Mouse (Mus musculus): ENCODE results near the gene Gm26620. TPM values are rescaled to one million over a fixed set of nuclear protein-coding genes. Genes with fewer than 3 reads are reported as not detected.

Gene Gm26620
- polyA plus RNA-seq, 1 experiment from 2014 or later = not detected

- no peak overlapping the region for H3K27ac ChIP-seq (replicated peaks; ENCODE audit: low read depth, low read length)
- DNase-seq (ENCODE audit: low spot score) (no peak), ATAC-seq (ENCODE audit: insufficient number of reproducible peaks, low FRiP score, low TSS enrichment, low read depth) (no peak)
- no peak overlapping the region for H3K9ac ChIP-seq (ENCODE audit: low read length)
- no peaks in the 10 kb centered on the region for H3K4me1 ChIP-seq (ENCODE audit: control insufficient read depth, insufficient read depth, low read length)
- H3K9me3 ChIP-seq (ENCODE audit: control insufficient read depth, low read length) = no peaks in the 10 kb centered on the region
- no peaks in the 10 kb centered on the region for H3K36me3 ChIP-seq (ENCODE audit: control insufficient read depth, insufficient read depth, low read length)
- H3K27me3 ChIP-seq (ENCODE audit: control insufficient read depth, insufficient read depth, low read length) = no peaks in the 10 kb centered on the region
- no peak overlapping the region for H3K4me2 ChIP-seq (ENCODE audit: low read depth, severe bottlenecking)
- H3K4me3 ChIP-seq (ENCODE audit: low read depth, low read length) = no peak overlapping the region
- WGBS = 84% methylated on average over 5 of the region's 5 CpGs
Observed at GRCm38 (mm10) chr1:170896651-170897281, 11.9 kb downstream of the Gm26620 start.

DNA sequence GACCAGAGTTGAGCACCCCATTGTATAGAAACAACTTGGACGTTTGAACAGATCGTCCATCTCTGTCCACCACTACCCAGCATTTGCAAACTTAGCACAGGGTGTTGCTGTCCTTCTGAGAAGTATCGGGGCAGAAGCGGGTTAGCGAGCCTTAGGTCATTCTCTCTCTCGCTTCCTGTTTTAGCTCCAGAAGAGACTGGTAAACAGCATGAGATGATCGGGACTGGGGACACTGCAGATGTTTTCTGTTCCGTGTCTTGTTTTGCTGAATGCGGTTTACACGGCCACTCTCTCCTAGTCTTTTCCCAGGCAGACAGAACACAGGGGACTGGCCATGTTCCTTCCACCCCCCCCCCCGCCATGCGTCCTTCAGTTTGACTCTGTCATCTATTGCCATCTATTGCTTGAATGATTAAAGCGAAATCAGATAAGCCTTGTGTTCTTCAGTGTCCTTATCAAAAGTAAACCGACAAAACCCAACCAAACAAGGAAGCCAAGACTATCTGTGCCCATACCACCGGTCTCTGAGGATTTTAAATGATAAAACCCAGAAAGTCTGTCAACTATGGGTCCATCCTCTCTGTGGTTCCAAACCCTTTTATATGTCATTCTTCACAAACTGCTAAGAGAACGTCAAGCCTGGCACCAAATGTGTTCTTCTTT is 13.7 kb downstream of the Gm26620 start:
- no peak overlapping the region for H3K4me3 ChIP-seq (ENCODE audit: low read depth, low read length)
- no peak overlapping the region for H3K27ac ChIP-seq (replicated peaks; ENCODE audit: low read depth, low read length)
- DNase-seq (ENCODE audit: low spot score) (no peak), ATAC-seq (ENCODE audit: insufficient number of reproducible peaks, low FRiP score, low TSS enrichment, low read depth) (no peak)
- WGBS = 78% methylated on average over 16 of the region's 16 CpGs
- peaks cover 3% of the 10 kb centered on the region; the same call in 1 of the 2 replicates for H3K4me1 ChIP-seq (ENCODE audit: control insufficient read depth, insufficient read depth, low read length)
- H3K27me3 ChIP-seq (ENCODE audit: control insufficient read depth, insufficient read depth, low read length) = no peaks in the 10 kb centered on the region
- H3K9me3 ChIP-seq (ENCODE audit: control insufficient read depth, low read length) = no peaks in the 10 kb centered on the region
- H3K36me3 ChIP-seq (ENCODE audit: control insufficient read depth, insufficient read depth, low read length) = no peaks in the 10 kb centered on the region
- H3K9ac ChIP-seq (ENCODE audit: low read length) = no peak overlapping the region
- H3K4me2 ChIP-seq (ENCODE audit: low read depth, severe bottlenecking) = no peak overlapping the region

GRCm38 (mm10) chr1:170900799-170901467 is 16.1 kb downstream of the Gm26620 start:
- H3K9me3 ChIP-seq (ENCODE audit: control insufficient read depth, low read length) = no peaks in the 10 kb centered on the region
- H3K9ac ChIP-seq (ENCODE audit: low read length) = no peak overlapping the region
- 37% methylated on average over 10 of the region's 10 CpGs for WGBS
- no peaks in the 10 kb centered on the region for H3K36me3 ChIP-seq (ENCODE audit: control insufficient read depth, insufficient read depth, low read length)
- ATAC-seq (ENCODE audit: insufficient number of reproducible peaks, low FRiP score, low TSS enrichment, low read depth) (peak; percentile 41; the same call in 1 of the 2 replicates), DNase-seq (ENCODE audit: low spot score) (peak; percentile 58)
- no peak overlapping the region for H3K4me3 ChIP-seq (ENCODE audit: low read depth, low read length)
- H3K4me2 ChIP-seq (ENCODE audit: low read depth, severe bottlenecking) = no peak overlapping the region
- no peak overlapping the region for H3K27ac ChIP-seq (replicated peaks; ENCODE audit: low read depth, low read length)
- H3K4me1 ChIP-seq (ENCODE audit: control insufficient read depth, insufficient read depth, low read length) = peaks cover 3% of the 10 kb centered on the region; the same call in 1 of the 2 replicates
- no peaks in the 10 kb centered on the region; the same call in 1 of the 2 replicates for H3K27me3 ChIP-seq (ENCODE audit: control insufficient read depth, insufficient read depth, low read length)

DNA sequence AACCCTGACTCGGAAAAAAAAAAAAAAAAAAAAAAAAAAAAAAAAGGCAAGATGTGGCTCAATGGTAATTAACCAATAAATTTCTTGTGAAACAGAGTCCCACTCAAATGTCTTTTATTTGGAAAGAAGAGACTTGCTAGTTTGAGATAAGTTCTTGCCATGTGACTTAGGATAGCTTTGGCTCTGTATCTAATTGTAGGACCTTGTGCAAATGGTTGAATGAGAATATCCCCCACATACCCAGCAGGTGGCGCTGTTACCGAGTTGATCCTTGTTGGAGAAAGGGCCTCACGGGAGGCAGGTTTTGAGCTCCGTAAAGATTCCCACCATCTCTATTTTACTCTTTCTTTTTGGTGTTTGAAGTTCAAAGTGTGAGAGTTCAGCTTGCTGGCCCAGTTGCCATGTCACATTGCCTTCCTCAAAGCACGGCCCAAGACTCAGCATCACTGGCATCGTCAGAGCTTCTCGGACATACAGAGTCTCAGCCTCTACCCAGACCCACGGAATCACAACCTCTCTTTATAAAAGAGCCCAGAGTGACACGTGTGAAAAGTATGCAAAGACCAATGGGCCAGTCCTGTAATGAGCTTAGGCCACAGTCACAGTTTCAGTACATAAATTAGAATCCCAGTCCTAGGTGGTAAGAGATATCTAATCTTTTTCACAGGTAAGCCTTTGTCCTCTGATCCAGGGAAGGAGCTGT is 16.8 kb downstream of the Gm26620 start:
- no peaks in the 10 kb centered on the region for H3K36me3 ChIP-seq (ENCODE audit: control insufficient read depth, insufficient read depth, low read length)
- H3K4me1 ChIP-seq (ENCODE audit: control insufficient read depth, insufficient read depth, low read length) = peaks cover 3% of the 10 kb centered on the region; the same call in 1 of the 2 replicates
- no peak overlapping the region for H3K27ac ChIP-seq (replicated peaks; ENCODE audit: low read depth, low read length)
- H3K27me3 ChIP-seq (ENCODE audit: control insufficient read depth, insufficient read depth, low read length) = peaks cover 4% of the 10 kb centered on the region; the same call in 1 of the 2 replicates
- no peak for ATAC-seq (ENCODE audit: insufficient number of reproducible peaks, low FRiP score, low TSS enrichment, low read depth)
- H3K4me3 ChIP-seq (ENCODE audit: low read depth, low read length) = no peak overlapping the region
- H3K9me3 ChIP-seq (ENCODE audit: control insufficient read depth, low read length) = no peaks in the 10 kb centered on the region
- 31% methylated on average over 10 of the region's 10 CpGs for WGBS
- H3K9ac ChIP-seq (ENCODE audit: low read length) = no peak overlapping the region
- peak; percentile 92 for DNase-seq (ENCODE audit: low spot score)
- no peak overlapping the region for H3K4me2 ChIP-seq (ENCODE audit: low read depth, severe bottlenecking)

DNA sequence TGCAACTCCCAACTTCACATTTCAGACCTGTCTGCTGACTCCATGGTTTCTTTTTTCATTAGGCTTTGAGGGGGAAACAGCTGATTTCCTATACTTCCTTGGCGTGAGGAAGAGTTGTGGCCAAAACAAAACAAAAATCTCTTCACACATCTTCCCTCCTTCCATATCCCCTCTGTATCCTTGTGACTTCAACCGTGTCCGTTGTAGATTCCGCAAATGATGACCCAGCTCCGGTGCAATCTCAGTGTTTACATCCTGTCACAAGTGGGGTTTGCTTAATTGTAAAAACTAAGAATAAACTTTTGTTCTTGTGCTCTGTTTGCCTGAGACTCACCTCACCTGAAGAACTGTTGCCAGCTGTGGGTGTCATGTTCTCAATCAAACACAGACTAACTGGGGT is 18.6 kb downstream of the Gm26620 start:
- Histone ChIP-seq H3K4me3 (ENCODE audit: low read depth, low read length) (no peak overlapping the region), H3K36me3 (ENCODE audit: control insufficient read depth, insufficient read depth, low read length) (no peaks in the 10 kb centered on the region), H3K27me3 (ENCODE audit: control insufficient read depth, insufficient read depth, low read length) (peaks cover 21% of the 10 kb centered on the region), H3K4me2 (ENCODE audit: low read depth, severe bottlenecking) (no peak overlapping the region), H3K4me1 (ENCODE audit: control insufficient read depth, insufficient read depth, low read length) (peaks cover 10% of the 10 kb centered on the region), H3K9ac (ENCODE audit: low read length) (no peak overlapping the region), H3K9me3 (ENCODE audit: control insufficient read depth, low read length) (no peaks in the 10 kb centered on the region), H3K27ac (replicated peaks; ENCODE audit: low read depth, low read length) (no peak overlapping the region)
- DNase-seq (ENCODE audit: low spot score) (no peak), ATAC-seq (ENCODE audit: insufficient number of reproducible peaks, low FRiP score, low TSS enrichment, low read depth) (no peak)
- WGBS = 79% methylated on average over 5 of the region's 5 CpGs

DNA sequence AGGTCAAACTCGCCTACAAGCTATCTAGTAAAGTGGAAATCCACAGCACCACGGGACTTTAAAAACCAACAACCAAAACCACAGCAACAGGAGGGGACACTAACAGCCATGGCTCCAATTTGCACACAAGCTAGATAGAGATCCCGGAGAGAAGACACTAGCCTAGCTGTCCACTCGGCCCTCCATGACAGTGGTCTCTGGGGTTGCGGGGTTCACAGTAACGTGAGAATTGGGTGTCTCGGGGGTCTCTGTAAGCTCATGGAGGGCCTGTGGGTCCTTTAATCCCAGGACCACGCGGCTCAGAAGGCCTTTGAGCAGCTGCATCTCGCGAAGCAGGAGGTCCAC is 22.2 kb downstream of the Gm26620 start:
- Histone ChIP-seq H3K4me2 (ENCODE audit: low read depth, severe bottlenecking) (peak overlapping the region; percentile 99), H3K36me3 (ENCODE audit: control insufficient read depth, insufficient read depth, low read length) (no peaks in the 10 kb centered on the region), H3K4me3 (ENCODE audit: low read depth, low read length) (peak overlapping the region; percentile 46), H3K4me1 (ENCODE audit: control insufficient read depth, insufficient read depth, low read length) (peaks cover 10% of the 10 kb centered on the region), H3K27me3 (ENCODE audit: control insufficient read depth, insufficient read depth, low read length) (peaks cover 28% of the 10 kb centered on the region), H3K9me3 (ENCODE audit: control insufficient read depth, low read length) (no peaks in the 10 kb centered on the region), H3K9ac (ENCODE audit: low read length) (0 out of 2 replicates have a peak overlapping the region, but pooled peaks have one; percentile 43), H3K27ac (replicated peaks; ENCODE audit: low read depth, low read length) (no peak overlapping the region)
- WGBS = 23% methylated on average over 11 of the region's 11 CpGs
- peak; percentile 39 for DNase-seq (ENCODE audit: low spot score)
- no peak; the same call in 1 of the 2 replicates for ATAC-seq (ENCODE audit: insufficient number of reproducible peaks, low FRiP score, low TSS enrichment, low read depth)

- ATAC-seq (ENCODE audit: insufficient number of reproducible peaks, low FRiP score, low TSS enrichment, low read depth) (no peak; the same call in 1 of the 2 replicates), DNase-seq (ENCODE audit: low spot score) (peak; percentile 61)
- H3K36me3 ChIP-seq (ENCODE audit: control insufficient read depth, insufficient read depth, low read length) = no peaks in the 10 kb centered on the region
- peaks cover 28% of the 10 kb centered on the region for H3K27me3 ChIP-seq (ENCODE audit: control insufficient read depth, insufficient read depth, low read length)
- H3K4me3 ChIP-seq (ENCODE audit: low read depth, low read length) = peak overlapping the region; percentile 46
- H3K4me2 ChIP-seq (ENCODE audit: low read depth, severe bottlenecking) = peak overlapping the region; percentile 99
- H3K27ac ChIP-seq (replicated peaks; ENCODE audit: low read depth, low read length) = no peak overlapping the region
- WGBS = under 1% methylated on average over 66 of the region's 71 CpGs
- peak overlapping the region; percentile 43; the same call in 1 of the 2 replicates for H3K9ac ChIP-seq (ENCODE audit: low read length)
- H3K9me3 ChIP-seq (ENCODE audit: control insufficient read depth, low read length) = no peaks in the 10 kb centered on the region
- peaks cover 10% of the 10 kb centered on the region for H3K4me1 ChIP-seq (ENCODE audit: control insufficient read depth, insufficient read depth, low read length)
Observed at GRCm38 (mm10) chr1:170907456-170908191, 22.8 kb downstream of the Gm26620 start.

Measured in limb, embryonic 11.5 days (tissue).